Mouse (Mus musculus) thymus, postnatal 10 days (tissue): Measurements from ENCODE around the gene Acadl.

Experiments
- DNase-seq, 2 experiments: peaks; one replicate each; pipeline ENCODE4 v3.0.0; 2021; ENCODE audit warnings: low spot score in 2 of 2

Acadl gene

DNA sequence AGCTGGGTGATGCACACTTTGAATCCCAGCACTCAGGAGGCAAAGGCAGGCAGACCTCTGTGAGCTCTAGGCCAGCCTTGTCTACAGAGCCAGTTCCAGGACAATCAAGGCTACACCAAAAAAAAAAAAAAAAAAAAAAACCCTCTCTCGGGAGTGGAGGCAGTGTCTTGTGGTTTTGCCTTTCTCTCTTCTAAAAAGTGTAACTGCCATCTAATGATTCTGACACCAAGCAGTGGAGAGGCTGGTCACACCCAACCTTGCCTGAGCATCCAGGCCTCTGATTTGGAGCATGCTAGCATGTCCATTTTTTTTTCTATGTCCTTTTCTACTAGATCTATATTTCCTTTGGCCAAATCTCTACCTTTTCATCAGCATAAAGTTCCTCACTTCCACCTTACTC, 23.9 kb downstream of the Acadl start:
- DNase-seq = no peak

DNA sequence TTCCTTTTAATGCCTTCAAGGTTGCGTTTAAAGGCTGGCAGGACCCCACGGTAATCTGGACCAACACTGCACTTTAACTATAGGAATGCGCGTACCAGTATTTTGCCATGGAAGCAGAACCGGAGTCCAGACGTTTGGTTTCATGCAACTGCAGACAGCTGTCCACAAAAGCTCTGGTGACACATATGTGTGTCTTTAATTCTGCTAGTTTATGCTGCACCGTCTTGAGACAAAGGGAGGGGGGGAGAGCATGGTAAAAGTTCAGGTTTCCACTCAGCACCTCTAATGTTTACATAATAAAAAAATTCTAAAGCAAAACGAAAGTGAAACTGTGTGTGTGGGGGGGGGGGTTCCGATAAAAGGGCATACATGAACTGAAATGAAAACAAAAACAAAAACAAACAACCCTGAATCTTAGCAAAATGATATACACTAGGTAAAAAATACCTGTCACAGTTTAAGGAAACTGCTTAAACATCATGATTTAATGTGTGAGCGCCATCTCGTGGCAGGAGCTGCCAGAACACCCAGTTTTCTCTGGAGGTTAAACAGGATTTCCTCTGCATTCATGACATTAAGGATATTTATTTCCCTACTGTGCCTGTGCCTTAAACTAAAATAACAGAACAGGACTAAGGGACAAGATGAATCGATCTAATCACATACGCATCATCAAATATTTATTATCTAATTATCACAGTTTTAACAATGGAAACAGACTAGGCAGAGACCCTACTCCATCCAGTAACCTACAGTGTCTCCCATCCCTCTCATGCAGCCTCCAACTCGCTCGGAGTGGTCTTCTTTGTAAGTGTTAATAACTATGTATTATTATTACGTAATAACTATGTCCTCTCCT, 24.7 kb downstream of the Acadl start:
- peak; percentile 64 to 88 for DNase-seq

DNA sequence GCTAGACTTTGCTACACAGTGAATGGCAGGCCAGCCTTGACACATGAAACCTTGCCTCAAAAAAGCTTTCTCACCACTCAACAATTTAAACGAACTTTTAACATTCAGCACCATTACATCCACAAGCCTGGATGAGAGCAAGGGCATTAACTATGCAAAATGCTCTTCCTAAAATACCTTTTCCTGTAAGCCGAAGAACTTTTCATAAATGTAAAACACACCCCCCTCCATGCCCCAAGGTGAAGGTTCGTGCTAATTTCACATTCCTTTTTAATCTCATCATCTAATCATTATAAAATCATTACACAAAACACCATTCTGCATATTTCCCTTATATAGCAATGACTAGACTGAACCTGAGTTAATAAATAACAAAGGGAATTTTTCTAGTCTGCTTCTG, 25.9 kb downstream of the Acadl start:
- DNase-seq = no peak

DNA sequence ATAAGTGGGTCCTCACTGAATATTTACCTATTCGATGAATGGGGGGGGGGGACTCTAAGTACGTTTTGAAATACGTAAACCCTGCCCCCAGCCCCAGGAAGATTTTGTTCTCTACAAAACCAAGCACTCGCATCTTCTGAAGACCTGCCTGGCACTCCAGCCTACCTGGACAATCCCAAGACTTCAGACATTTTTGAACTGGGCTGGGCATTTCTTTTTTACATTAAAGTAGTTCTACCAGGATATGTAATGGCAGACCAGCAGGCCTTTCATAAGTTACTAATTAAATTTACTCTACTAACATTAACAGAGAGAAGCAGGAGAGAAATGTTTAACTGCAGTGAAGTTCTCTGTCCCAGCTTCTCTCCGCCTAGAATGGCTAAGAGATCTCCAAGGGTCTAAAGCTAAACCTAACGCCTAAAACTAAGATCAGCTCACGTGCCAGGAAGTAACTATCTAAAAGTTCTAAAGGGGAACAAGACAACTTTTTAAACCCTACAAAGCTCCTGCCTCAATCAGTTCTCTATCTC, 30.4 kb downstream of the Acadl start:
- DNase-seq = no peak

DNA sequence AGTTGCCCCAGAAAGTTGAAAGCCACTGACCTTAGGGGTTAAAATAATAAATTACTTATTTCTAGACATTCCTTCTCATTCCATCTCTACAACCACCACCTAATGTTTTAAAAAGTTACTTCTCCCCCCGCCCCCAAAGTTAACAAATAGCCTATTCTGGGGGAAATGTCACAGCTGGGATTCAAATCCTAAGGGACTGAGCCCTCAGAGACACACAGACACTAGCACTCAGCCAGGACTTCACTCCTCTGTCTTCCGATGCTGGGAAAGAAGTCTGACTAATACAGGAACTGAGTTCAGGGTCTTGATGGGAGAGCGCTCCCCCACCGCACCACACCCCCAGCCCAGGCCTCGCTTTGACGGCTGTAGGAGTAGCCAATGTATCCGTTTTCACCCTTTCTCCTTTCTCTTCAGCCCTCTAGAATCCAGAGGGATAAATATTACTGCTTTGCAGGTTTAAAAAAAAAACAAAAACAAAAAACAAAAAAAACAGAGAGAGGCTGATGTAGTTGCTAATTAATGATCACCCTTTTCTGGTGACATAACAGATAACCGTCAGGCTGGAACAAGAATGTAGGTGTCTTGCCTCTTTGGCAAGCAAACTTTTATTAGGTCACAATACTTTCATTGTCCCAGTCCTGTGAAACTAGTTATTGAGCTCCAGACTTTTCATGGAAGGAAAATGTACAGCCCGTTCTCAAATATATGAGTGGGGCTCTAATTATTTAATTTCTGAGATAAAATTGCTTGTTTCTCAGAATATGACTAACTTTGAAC, 31.1 kb downstream of the Acadl start:
- no peak for DNase-seq

DNA sequence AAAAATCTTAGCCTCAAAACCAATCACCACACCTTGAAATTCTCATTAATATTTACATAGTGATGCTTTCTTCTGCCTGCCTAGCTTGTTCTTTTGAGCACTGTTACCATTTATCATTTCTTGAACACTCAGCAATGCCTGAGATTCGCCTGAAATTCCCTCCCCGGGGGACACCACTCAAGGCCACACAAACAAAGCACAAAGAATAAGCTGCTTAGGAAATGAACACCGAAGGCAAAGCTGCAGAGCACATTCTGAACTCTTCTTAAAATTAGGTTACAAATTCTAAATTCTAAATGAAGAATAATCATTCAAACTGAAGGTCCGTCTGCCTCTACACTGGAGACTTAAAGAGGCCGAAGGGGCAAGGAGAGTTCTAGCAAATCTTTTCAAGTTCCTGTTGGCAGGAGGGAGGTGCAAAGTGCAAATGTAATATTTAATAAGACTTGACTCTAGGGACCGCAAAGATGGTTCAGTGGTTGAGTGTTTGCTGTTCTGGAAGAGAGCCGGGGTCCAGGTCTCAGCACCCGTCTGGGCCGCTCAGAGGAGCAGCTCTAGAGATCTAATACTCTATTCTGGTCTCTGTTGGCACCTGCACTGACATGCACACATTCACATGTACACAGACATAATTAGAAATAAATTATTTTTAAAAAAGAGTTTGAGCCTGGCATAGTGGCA, 33.5 kb downstream of the Acadl start:
- DNase-seq = no peak

DNA sequence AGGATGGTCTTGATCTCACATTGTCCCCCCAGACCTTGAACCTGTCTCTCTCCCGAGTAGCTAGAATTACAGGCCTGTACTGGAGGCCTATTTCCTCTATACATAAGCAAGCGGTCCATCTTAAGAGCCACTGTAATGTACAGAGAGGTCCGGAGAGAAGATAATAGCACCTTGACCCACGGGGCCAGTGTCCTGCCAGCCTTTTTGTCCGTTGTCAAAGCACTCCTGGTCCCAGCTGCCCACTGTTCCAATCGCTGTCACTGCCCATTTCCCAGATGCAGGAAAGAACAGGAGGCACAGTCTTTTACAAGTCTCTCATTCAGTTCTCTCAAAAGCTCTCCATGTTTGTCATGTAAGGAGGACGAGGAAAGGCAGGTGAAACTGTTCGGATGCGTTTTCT, 41.1 kb downstream of the Acadl start:
- no peak for DNase-seq

DNA sequence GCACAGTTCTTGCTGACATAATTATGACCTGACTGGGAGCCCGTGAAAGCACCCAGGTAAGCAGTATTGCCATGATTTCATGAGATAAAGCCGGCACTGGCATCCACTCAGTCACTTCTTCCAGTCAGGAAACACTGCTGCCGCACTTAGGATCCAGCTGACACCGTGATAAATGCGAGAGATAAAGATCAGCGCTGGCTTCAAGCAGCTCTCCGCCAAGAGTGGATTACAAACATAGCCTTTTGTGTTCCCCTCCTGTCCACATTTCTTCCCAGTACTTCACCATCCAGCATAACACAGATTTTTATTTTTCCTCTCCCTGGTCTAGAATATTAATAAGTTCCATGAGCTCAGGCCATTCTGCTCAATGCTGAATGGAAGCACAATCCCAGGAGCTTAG, 42.8 kb downstream of the Acadl start:
- DNase-seq = no peak

DNA sequence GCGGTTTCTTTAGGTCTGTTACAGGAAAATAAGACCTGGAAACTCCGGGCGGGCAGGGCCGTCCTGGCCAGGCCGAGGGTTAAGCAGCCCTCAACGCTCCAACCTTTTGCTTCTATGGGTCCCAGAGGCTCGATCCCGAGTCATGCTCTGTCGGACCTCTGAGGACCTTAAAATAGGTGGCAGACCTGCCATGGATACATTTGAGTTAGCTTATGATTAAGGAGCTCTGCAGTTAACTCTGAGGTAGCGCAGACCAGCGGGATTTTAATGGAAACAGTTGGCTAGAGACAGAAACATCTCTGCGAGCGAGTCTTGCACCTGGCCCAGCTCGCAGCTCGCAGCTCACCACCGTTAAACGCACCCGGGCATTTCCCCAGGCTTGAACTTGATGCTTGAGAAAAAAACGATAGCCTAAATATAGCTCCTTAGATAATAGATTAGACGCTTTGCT, 45.2 kb downstream of the Acadl start:
- peak in 1 of 2 experiments; percentile 42 for DNase-seq

DNA sequence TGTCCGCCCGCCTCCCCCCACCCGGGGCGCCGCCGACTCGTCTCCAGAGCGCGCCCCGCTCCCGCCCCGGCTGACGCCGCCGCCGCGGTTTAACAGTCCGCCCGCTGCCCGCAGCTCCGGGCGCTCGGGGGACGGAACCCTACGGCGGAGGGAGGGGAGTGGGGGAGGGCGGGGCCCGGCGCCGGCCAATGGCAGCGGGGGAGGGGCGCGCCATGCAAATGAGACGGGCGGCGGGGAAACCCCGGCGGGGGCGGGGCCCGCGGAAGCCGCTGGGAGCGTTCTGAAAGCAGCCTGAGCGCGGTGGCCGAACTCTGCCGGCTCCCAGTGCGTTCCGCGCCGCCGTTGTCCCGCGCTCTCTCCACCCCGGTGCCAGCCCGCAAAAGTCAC, 45.6 kb downstream of the Acadl start, which contains the start of gene Kansl1l:
Gene Kansl1l, minus strand, starts transcription at position 110 of the 387 bp plus-strand sequence.
- peak; percentile 94 to 98 for DNase-seq

DNA sequence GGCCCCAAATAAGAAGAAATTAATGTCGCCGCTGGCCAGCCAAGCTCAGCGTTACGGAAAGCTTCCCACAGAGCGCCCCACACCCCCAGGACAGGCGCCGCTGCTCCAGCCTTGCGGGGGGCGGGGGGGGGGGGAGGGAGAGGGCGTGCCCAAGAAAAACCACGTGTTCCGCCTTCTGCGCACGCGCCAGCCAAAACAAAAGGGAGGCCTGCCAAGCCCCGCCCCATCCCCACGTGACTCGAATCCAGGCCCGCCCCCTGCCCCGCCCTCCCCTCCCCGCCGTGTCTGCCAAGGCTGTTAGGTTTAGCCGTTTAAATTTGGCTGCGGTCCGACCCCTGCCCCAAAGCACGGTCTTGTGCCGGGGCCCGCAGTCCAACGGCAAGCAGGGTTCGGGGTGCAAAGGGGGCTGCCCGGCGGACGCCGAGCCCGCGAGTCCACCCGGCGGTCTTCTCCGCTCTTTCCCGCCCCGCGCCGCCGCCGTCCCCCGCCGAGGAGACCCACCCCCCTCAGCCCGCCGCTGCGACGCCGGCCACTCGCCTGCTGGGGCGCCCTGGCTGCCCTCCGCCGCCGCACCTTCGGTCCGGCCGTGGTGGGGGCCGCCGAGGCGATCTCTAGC, 46.1 kb downstream of the Acadl start:
- DNase-seq = peak; percentile 87 to 97

DNA sequence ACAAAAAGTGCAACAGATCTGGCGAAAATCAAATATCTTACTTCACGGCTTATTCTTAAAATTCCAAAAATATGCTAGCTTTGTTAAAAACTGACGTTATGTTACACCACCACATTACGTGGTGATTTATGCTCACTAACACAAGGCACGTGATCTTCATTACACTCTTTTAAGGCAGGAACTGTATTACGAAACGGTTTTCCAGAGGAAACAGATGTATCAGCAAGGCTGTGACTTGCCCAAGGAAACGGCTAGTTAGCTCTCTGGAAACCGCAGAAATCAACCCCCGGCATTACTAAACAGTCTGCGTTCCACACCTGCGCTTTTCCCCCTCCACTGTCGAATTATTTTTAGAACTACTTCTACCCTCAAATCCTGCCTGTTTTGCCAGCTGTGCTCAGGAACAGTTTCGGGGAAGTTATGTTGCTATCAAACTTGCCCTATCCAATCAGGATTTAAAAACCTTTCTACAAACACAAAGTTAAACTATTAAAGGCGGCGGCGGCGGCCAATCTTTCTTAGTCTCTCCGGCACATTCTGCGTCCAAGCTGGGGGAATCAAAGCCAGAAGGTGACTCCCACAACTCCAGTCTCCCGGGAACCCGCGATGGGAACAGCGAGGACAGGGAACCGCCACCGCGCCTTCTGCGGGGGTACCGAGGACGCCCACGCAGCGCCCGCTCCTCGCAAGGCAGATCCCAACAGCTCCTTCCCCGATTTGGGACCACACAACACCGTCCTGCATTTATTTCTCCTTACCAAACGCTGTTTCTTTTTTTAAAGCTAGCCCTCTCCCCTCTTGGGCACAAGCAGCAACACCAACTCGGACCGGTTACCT, 46.9 kb downstream of the Acadl start:
- DNase-seq = peak; percentile 67 to 72

DNA sequence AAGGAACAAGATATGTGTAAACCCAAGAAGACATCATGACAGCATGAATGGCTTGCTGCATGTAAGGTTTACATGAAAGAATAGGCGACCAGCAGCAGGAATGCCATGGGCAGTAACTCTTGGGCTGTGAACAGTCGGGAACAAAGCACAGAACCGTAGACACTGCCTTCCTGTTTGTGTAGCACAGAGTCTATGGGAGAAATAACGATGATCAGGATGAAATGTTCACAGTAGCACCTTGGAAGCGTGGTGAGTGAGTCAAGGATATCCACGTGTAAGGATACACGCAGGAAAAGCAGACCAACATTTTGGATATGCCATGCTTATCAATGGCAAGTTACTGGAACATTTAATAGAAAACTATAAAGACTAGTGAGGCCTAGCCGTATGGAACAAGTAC, 48.3 kb downstream of the Acadl start:
- no peak for DNase-seq

DNA sequence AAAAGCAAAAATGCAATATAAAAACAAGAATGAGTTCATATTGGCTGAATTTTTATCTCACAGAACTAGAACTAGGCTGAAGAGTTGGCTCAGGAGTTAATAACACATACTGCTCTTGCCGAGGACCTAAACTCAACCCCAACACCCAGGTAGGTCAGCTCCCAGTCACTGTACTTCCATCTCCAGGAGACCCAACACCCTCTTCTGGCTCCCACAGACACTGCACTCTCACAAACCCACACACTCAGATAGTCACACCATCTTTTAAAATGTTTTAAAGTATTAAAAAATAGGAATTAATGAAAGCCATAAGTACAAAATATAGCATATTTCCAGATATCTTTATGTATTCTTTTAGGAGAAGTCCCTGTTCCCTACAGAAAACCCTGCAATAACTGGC, 49.9 kb downstream of the Acadl start:
- DNase-seq = no peak

DNA sequence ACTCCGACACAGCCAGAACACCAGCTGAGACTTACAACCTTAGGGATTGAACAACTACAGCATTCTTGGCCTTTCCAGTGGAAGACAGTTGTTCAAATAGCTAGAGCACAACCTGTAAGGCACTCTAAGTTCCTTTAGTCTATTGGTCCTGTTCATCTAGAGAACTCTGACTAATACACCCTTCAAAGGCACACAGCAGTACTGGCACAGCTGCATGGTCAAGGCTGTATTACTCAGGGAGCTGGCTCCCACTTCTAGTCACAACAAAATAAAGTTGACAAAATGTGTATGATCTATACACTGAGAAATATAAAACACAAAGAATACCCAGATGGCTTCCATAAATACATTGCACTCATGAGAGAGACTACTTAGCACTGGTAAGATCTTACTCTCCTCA, 56.3 kb downstream of the Acadl start:
- DNase-seq = no peak

DNA sequence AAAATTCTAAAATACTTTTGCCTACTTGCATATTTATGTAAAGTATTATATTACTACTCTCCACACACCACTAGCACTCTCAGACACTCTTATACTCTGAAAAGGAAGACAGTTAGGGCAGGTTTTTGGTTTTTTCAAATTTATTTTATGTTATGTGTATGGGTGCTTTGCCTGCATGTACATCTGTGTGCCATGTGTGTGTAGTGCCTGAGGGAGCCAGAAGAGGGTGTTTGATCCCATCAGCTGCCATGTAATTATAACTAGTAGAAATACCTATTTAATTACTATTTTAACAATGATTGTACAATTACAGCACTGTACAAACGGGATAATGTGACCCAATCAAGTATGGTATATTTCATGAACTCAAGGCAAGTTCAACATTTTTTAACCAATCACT, 57.7 kb downstream of the Acadl start:
- no peak for DNase-seq

DNA sequence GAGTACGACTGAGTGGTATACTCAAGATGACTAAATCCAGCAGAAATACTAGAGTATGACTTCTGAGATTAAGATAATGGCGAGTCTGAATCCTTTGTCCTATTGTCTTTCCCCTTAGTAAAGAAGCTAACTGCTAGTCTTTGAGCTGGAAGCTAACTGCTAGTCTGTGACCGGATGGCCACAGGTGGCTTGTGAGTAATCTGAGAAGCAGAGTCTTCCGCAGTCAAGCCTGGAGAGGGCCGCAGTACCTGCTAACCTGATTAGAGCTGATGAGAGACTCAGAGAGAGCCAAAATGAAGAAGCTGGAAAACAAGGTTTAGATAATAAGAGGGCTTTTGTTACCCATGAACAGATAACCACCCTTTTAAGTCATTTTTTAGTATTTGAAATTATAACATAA, 58.4 kb downstream of the Acadl start:
- DNase-seq = no peak

DNA sequence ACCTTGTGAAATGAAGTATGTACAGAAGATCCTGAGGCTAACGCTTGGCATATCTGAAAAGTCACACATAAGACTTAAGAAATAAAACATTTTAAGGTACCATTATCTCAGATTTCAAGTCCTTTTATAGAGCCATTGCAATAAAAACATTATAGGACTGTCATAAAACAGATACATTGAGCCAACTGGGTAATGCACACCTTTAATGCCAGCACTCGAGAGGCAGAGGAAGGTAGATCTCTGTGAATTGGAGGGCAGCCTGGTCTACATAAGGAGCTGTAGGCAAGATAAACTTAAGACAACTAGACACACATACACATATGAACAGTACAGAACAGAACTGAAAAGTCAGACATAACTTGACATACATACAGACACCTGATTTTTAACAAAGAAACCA, 65.1 kb downstream of the Acadl start:
- no peak for DNase-seq

DNA sequence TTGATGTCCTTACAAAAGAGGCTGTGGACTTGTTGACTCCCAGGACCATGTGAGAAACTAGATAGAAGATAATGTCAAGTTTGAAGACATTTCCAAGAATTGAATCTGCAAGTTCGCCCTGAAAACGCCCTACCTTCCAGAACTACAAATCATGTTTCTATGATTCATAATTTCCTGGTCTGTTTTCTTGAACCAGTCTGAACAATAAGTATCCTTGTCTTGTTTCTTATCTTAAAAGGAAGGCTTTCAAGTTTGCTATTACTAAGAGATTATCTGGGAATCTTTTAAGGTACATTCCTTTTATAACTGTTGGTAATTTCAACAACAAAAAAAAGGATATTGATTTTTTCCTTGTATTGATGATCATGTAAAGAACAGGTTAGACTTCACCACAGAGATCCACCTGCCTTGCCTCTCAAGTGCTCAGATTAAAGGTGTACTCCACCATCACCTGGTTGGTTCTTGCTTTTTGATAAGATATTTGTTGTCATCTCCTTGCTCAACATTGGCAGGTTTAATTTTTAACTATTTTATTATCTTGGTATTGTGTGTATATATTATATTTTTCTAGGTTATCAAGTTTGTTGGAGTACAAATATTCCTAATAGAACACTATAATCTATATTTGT, 70.1 kb downstream of the Acadl start:
- DNase-seq = no peak

DNA sequence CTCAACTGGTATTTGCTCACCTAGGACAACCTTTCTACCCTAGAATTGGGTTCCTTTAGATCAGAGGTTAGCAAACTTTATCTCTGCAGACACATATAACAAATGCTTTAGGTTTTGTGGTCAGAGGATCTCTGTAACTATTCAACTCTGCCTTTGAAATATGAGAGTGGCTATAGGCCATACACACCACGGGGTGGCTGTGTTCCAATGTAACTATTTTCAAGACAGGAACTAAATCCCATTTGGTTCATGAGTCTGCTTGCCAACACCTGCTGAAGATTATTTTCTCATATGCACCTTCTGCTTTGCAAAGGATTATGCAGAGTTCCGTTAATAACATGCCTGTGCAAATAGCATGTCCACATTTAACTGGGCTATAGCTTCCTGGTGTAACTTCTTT, 80.8 kb downstream of the Acadl start:
- DNase-seq = no peak
